Mouse (Mus musculus) midbrain, embryonic 12.5 days (tissue): Measurements from ENCODE around the gene Myoz1. TPM values are rescaled to one million over a fixed set of nuclear protein-coding genes. Genes with fewer than 3 reads are reported as not detected.
"Not testable (repeated sequence)": the region's sequence is repeated elsewhere in the genome, so short reads cannot be mapped to it uniquely, and the experiment has no call there.

ENCODE experiments used
- ATAC-seq: fragments of 200-750 bp; cut with Nextera tagmentation; 2 replicates; pipeline ENCODE4 v1.8.0; 2017; ENCODE audit warnings: low read depth, moderate TSS enrichment, moderate library complexity; ENCODE audit not compliant: low FRiP score
- H3K27ac ChIP-seq: fragments of 300-500 bp; sonication (generic); replicated peaks from 2 replicates; pipeline ENCODE4 v1.5.1; 2016; ENCODE audit warnings: mild to moderate bottlenecking
- H3K27me3 ChIP-seq: fragments of 300-500 bp; sonication (generic); 2 replicates; pipeline ENCODE4 v1.6.1; 2016; ENCODE audit warnings: mild to moderate bottlenecking
- H3K36me3 ChIP-seq: fragments of 300-500 bp; sonication (generic); 2 replicates; pipeline ENCODE4 v1.6.1; 2016
- H3K4me1 ChIP-seq: fragments of 300-500 bp; sonication (generic); 2 replicates; pipeline ENCODE4 v1.6.1; 2016
- H3K4me2 ChIP-seq: fragments of 300-500 bp; sonication (generic); replicated peaks from 2 replicates; pipeline ENCODE4 v1.6.1; 2016; ENCODE audit warnings: mild to moderate bottlenecking, moderate library complexity
- H3K4me3 ChIP-seq: fragments of 300-500 bp; sonication (generic); 2 replicates; pipeline ENCODE4 v1.5.1; 2016; ENCODE audit warnings: mild to moderate bottlenecking
- H3K9ac ChIP-seq: fragments of 300-500 bp; sonication (generic); replicated peaks from 2 replicates; pipeline ENCODE4 v1.6.1; 2016; ENCODE audit warnings: mild to moderate bottlenecking, moderate library complexity
- H3K9me3 ChIP-seq: fragments of 300-500 bp; sonication (generic); 2 replicates; pipeline ENCODE4 v1.6.1; 2016; ENCODE audit warnings: mild to moderate bottlenecking
- WGBS: fragments of 180-500 bp; shearing (Covaris S2); methylation state at CpG from one replicate; pipeline ENCODE4 v1.1.7; 2016; 5-methylcytosine and 5-hydroxymethylcytosine counted together
- polyA plus RNA-seq: library from polyadenylated mRNA; unstranded; fragments of >200 nt; fragmentation: Nextera tagmentation; extraction: Ambion mirVana; gene quantifications from 2 replicates; pipeline ENCODE4 v1.2.1, GENCODE M21; 2016

Gene Myoz1
- polyA plus RNA-seq: 0.14 TPM in 1 of 2 replicates, not detected in the other

DNA sequence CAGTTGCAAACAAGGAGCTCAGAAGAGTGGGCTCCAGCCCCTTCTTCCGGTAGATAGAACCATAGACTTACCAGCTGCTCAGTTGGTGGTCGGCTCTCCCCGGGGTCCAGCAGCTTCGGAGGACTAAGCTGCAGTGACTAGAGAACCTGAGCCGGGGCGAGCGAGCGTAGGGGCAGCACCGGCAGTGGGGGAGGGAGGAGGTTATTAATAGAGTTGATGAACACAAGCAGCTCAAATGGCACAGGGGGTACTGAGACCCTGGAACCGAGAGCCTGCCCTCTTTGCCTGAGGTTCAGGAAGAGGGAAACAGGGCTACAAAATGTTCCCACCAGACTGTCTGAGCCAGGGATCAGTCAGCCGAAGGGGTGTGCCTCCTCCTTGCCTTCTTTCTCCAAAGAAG is at the start of gene Myoz1:
TSS of gene Myoz1 (minus strand) at position 180 of the 400 bp plus-strand sequence.
- ATAC-seq: no peak
- H3K9me3 ChIP-seq: no peaks in the 10 kb centered on the region
- no peaks in the 10 kb centered on the region for H3K36me3 ChIP-seq
- no peak within 1 kb of the TSS for H3K4me3 ChIP-seq
- H3K9ac ChIP-seq: no peak within 1 kb of the TSS
- no peaks in the 10 kb centered on the region; the same call in 1 of the 2 replicates for H3K27me3 ChIP-seq
- no peak within 1 kb of the TSS for H3K4me2 ChIP-seq
- peaks cover 4% of the 10 kb centered on the region for H3K4me1 ChIP-seq
- no peak within 1 kb of the TSS for H3K27ac ChIP-seq
- 35% methylated on average over 11 of the region's 11 CpGs for WGBS

DNA sequence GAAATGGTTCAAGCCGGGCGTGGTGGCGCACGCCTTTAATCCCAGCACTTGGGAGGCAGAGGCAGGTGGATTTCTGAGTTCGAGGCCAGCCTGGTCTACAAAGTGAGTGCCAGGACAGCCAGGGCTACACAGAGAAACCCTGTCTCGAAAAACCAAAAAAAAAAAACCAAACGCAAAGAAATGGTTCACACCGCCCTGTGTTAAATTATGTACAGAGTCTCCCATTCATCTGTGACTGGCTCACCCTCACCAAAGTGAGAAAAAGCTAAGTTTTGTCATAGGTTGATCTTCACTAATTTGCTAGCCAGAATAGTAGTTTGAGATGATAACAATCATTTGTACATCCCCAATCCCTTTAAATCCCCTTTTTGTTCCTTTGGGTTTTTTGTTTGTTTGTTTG is 47.1 kb upstream of the Myoz1 start:
- H3K9me3 ChIP-seq, H3K27me3 ChIP-seq, ATAC-seq: not testable (repeated sequence)
- Histone ChIP-seq H3K4me3 (peak overlapping the region; percentile 63), H3K36me3 (peaks cover 15% of the 10 kb centered on the region), H3K9ac (peak overlapping the region; percentile 71), H3K4me2 (peak overlapping the region; percentile 72), H3K27ac (peak overlapping the region; percentile 81), H3K4me1 (peaks cover 36% of the 10 kb centered on the region)
- WGBS: 11% methylated on average over 8 of the region's 8 CpGs

GRCm38 (mm10) chr14:20702741-20703381 is 46.5 kb upstream of the Myoz1 start, which contains the start of gene Chchd1:
TSS of gene Chchd1 (plus strand) at chr14:20703006.
- peaks cover 38% of the 10 kb centered on the region for H3K4me1 ChIP-seq
- H3K27ac ChIP-seq: peak within 1 kb of the TSS; percentile 81
- H3K9me3 ChIP-seq: no peaks in the 10 kb centered on the region
- WGBS: under 1% methylated on average over 61 of the region's 61 CpGs
- peaks cover 15% of the 10 kb centered on the region for H3K36me3 ChIP-seq
- peak within 1 kb of the TSS; percentile 72 for H3K4me2 ChIP-seq
- peak within 1 kb of the TSS; percentile 63 for H3K4me3 ChIP-seq
- no peaks in the 10 kb centered on the region for H3K27me3 ChIP-seq
- ATAC-seq: peak; percentile 68
- peak within 1 kb of the TSS; percentile 71 for H3K9ac ChIP-seq

DNA sequence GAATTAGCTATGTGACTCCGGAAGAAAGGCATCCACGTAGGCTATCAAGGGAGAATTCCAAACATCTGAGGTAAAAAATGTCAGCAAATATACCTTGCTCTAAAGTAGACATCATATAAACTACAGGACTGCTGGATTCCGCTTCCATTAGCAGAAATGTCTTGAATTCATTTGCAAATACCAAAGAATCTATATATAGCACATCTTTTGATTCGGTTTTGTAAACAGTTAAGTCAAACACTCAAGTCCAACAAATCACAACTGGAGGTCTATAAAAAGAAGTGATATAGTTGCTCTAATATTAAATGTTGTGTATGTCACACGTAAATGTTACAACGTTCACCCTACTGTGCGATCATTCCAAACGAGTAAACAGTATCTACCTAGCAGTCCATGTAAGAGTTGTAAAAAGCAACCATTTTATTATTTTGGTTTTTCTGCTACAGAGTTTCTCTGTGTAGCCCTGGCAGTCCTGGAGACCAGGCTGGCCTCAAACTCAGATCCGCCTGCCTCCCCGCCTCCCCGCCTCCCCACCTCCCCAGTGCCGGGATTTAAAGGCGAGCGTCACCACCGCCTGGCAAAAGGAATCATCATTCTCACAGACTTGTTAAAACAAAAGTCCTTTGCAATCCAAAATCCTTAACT is 45.9 kb upstream of the Myoz1 start:
- Histone ChIP-seq H3K9me3 (no peaks in the 10 kb centered on the region), H3K9ac (peak overlapping the region; percentile 71), H3K36me3 (peaks cover 15% of the 10 kb centered on the region), H3K4me1 (peaks cover 44% of the 10 kb centered on the region), H3K27ac (peak overlapping the region; percentile 81), H3K4me3 (peak overlapping the region; percentile 63), H3K4me2 (peak overlapping the region; percentile 72), H3K27me3 (no peaks in the 10 kb centered on the region)
- 16% methylated on average over 15 of the region's 15 CpGs for WGBS
- ATAC-seq: peak; percentile 13; the same call in 1 of the 2 replicates

DNA sequence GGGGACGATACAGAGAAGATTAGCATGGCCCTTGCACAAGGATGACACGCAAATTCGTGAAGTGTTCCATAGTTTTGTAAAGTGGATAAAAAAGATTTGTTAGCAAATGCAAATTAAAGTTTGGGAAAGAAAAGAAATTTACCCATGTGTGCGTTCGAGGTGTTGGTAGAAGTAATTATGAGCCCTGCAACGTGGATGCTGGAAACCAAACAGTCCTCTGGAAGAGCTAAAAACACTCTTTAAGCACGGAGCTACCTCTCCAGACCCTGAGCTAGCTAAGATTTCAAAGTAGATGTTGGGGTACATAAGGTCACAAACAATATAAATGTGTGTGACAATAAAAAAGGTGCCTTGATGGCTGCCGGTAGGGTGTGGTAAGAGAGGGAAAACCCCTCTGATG is 45.2 kb upstream of the Myoz1 start:
- Histone ChIP-seq H3K4me1 (peaks cover 51% of the 10 kb centered on the region), H3K27me3 (no peaks in the 10 kb centered on the region)
- WGBS: 82% methylated on average over 8 of the region's 8 CpGs

DNA sequence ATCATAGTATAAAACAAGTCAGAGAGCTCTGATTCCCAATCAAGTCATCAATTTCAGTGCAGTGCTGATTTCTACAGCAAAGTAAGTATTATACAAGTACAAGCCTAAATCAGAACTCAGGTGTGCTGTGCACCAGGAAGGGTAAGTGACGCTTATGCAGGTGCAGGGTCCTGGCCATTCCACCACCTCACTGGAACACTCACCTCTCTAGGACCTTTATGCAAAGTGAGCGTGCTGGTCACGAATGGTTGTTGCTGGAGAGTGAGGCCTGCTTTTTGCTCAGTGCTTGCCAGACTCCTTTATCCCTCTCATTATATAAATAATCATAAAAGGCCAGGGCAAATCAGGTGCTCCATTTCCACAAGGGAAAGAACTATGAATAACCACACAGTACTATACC is 44.0 kb upstream of the Myoz1 start:
- 89% methylated on average over 3 of the region's 3 CpGs for whole genome bisulfite sequencing
- H3K9ac ChIP-seq: no peak overlapping the region
- ATAC-seq: no peak
- no peak overlapping the region for H3K27ac ChIP-seq
- no peak overlapping the region for H3K4me2 ChIP-seq
- H3K4me1 ChIP-seq: peaks cover 61% of the 10 kb centered on the region
- H3K36me3 ChIP-seq: peaks cover 11% of the 10 kb centered on the region
- H3K27me3 ChIP-seq: no peaks in the 10 kb centered on the region
- no peaks in the 10 kb centered on the region for H3K9me3 ChIP-seq
- no peak overlapping the region for H3K4me3 ChIP-seq

More for the DNA sequence above, 45.2 kb upstream of the Myoz1 start:
- Histone ChIP-seq H3K27ac (no peak overlapping the region), H3K36me3 (peaks cover 15% of the 10 kb centered on the region), H3K4me3 (peak overlapping the region; percentile 63; the same call in 1 of the 2 replicates), H3K9ac (no peak overlapping the region), H3K9me3 (no peaks in the 10 kb centered on the region), H3K4me2 (peak overlapping the region; percentile 72)
- ATAC-seq: no peak

DNA sequence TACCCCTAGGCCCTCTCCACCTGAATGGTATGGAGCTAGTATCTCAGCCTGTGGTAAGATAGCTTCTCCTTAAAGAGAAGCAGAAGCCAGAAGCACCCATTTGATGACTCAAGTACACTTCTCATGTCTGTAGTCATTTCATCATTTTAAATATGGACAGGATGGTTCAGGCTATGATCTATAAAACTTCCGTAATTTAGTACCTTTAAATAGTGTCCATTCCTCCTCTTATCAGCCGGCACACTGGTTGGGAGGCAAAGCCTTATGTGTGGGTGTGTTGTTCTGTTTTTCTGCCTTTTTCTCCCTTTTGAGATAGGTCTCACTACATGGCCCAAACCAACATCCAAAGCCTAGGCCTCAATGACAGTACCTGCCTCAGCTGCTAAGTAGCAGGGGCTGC is 42.2 kb upstream of the Myoz1 start:
- Histone ChIP-seq H3K27ac (no peak overlapping the region), H3K9me3 (no peaks in the 10 kb centered on the region), H3K27me3 (no peaks in the 10 kb centered on the region), H3K4me1 (peaks cover 64% of the 10 kb centered on the region), H3K4me2 (peak overlapping the region; percentile 87; the same call in 1 of the 2 replicates), H3K36me3 (peaks cover 9% of the 10 kb centered on the region), H3K4me3 (0 out of 2 replicates have a peak overlapping the region, but pooled peaks have one; percentile 5), H3K9ac (peak overlapping the region; percentile 31; the same call in 1 of the 2 replicates)
- ATAC-seq: no peak
- WGBS: 92% methylated on average over 2 of the region's 2 CpGs

- peak overlapping the region; percentile 87 for H3K4me2 ChIP-seq
- peak overlapping the region; percentile 90 for H3K4me3 ChIP-seq
- no peak overlapping the region; the same call in 1 of the 2 replicates for H3K27ac ChIP-seq
- ATAC-seq: no peak
- H3K9me3 ChIP-seq: no peaks in the 10 kb centered on the region
- no peaks in the 10 kb centered on the region for H3K27me3 ChIP-seq
- H3K36me3 ChIP-seq: peaks cover 25% of the 10 kb centered on the region
- H3K9ac ChIP-seq: peak overlapping the region; percentile 91; the same call in 1 of the 2 replicates
- H3K4me1 ChIP-seq: peaks cover 60% of the 10 kb centered on the region
- 15% methylated on average over 1 of the region's 1 CpGs for WGBS
Observed at GRCm38 (mm10) chr14:20696986-20697385, 40.6 kb upstream of the Myoz1 start.

- H3K27me3 ChIP-seq: no peaks in the 10 kb centered on the region
- peak overlapping the region; percentile 97 for H3K27ac ChIP-seq
- peaks cover 35% of the 10 kb centered on the region for H3K36me3 ChIP-seq
- H3K4me3 ChIP-seq: peak overlapping the region; percentile 90
- WGBS: 15% methylated on average over 27 of the region's 27 CpGs
- H3K9me3 ChIP-seq: no peaks in the 10 kb centered on the region
- no peak for ATAC-seq
- peak overlapping the region; percentile 87 for H3K4me2 ChIP-seq
- H3K4me1 ChIP-seq: peaks cover 51% of the 10 kb centered on the region
- peak overlapping the region; percentile 91 for H3K9ac ChIP-seq
Observed at GRCm38 (mm10) chr14:20695761-20696520, 39.6 kb upstream of the Myoz1 start.

- H3K4me3 ChIP-seq: peak within 1 kb of the TSS; percentile 90
- H3K27me3 ChIP-seq: no peaks in the 10 kb centered on the region
- peaks cover 45% of the 10 kb centered on the region for H3K4me1 ChIP-seq
- no peaks in the 10 kb centered on the region for H3K9me3 ChIP-seq
- H3K27ac ChIP-seq: peak within 1 kb of the TSS; percentile 97
- ATAC-seq: peak; percentile 94
- H3K9ac ChIP-seq: peak within 1 kb of the TSS; percentile 91
- H3K36me3 ChIP-seq: peaks cover 43% of the 10 kb centered on the region
- H3K4me2 ChIP-seq: peak within 1 kb of the TSS; percentile 87
- under 1% methylated on average over 111 of the region's 111 CpGs for WGBS
Observed at GRCm38 (mm10) chr14:20694884-20695760, 38.8 kb upstream of the Myoz1 start, which contains the start of gene Fut11. TSS of gene Fut11 (plus strand) at chr14:20694968.
